Mouse (Mus musculus) thymus, adult 2 months (tissue): ENCODE results near the gene Susd6.

ENCODE experiments used
- CTCF ChIP-seq: fragments of 200-500 bp; IDR thresholded peaks from 2 replicates; pipeline ENCODE4 v1.5.1; 2012; ENCODE audit warnings: mild to moderate bottlenecking, control low read depth, low read length, moderate library complexity, borderline replicate concordance; ENCODE audit not compliant: control insufficient read depth, poor library complexity, insufficient read depth; ENCODE audit errors: extremely low read depth
- POLR2A ChIP-seq: fragments of 200-500 bp; IDR thresholded peaks from 2 replicates; pipeline ENCODE4 v1.6.1; 2012; ENCODE audit warnings: mild to moderate bottlenecking, low read length, control low read depth, moderate library complexity; ENCODE audit not compliant: control insufficient read depth, poor library complexity, insufficient read depth; ENCODE audit errors: extremely low read depth

DNA sequence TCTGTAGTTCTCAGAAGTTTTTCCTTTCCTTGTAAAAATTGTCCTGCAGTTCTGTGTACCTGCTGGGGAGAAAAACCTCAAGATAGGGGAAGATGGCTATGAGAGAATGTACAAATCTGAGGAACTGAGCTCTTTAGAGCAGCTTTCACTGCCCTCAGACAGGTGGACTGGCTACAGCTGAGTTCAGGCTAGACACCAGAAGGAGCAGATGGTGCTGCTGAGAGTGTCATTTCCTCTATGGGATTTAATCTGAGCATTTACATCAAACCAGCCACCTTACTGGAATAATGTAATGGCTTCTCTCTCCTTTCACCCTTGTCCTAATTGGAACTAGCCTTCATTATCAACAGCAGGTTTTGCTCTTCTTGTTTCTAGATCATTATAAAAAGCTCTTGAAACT, 8.0 kb downstream of the Susd6 start:
- TF ChIP-seq CTCF = no peak
- no peak for TF ChIP-seq POLR2A
